ENCODE assay signal across 15 mouse cellular contexts in genomic region chr8:93048510-93049416, GRCm38 (mm10). TPM values are rescaled to one million over a fixed set of nuclear protein-coding genes. Genes with fewer than 3 reads are reported as not detected.
DNase-seq lines count a peak whose midpoint lies in the region; ATAC-seq lines count a peak whose summit lies in the region.
"Had no signal": no experiment of that assay in that cellular context is flagged by ENCODE, and none has a peak within 500 bp of the region (broad histone marks: within the 10 kb centered on the region; RNA-seq: fewer than 3 reads in every experiment).

No protein-coding gene starts in this region.

- H3K36me3 ChIP-seq in kidney, embryonic 14.5 days (ENCODE audit: control insufficient read depth, insufficient read depth, low read length): no peaks in the 10 kb centered on the region
- H3K36me3 ChIP-seq: embryonic facial prominence, embryonic 12.5 days; kidney, embryonic 15.5 days had no signal

- WGBS in kidney, embryonic 14.5 days: 59% methylated on average over 4 of the region's 4 CpGs

- peak; percentile 25 for DNase-seq in gastrocnemius, adult 18-20 months (ENCODE audit: low spot score)
- no peak for DNase-seq in gastrocnemius, adult 8-10 months (ENCODE audit: low spot score in 2 of 2)
- DNase-seq in kidney, postnatal 10 days: peak; percentile 7
- DNase-seq in right cerebral cortex, postnatal 10 days (ENCODE audit: low spot score in 2 of 2): peak; percentile 31 to 56
- no peak for DNase-seq in right cerebral cortex, postnatal 14 days
- DNase-seq in urinary bladder, postnatal 14 days (ENCODE audit: low spot score): no peak
- no peak for DNase-seq in adrenal gland, adult 8-10 months
- DNase-seq: adrenal gland, postnatal 25 days; cerebellum, adult 11 months had no signal

- no peak overlapping the region for H3K27ac ChIP-seq in kidney, embryonic 14.5 days (ENCODE audit: low read depth, low read length)
- H3K27ac ChIP-seq: embryonic facial prominence, embryonic 12.5 days; kidney, embryonic 15.5 days had no signal

- H3K27me3 ChIP-seq in kidney, embryonic 14.5 days (ENCODE audit: control insufficient read depth, insufficient read depth, low read length): no peaks in the 10 kb centered on the region
- H3K27me3 ChIP-seq: embryonic facial prominence, embryonic 12.5 days; kidney, embryonic 15.5 days had no signal

- no peaks in the 10 kb centered on the region for H3K9me3 ChIP-seq in kidney, embryonic 14.5 days (ENCODE audit: control insufficient read depth, low read length)
- H3K9me3 ChIP-seq: embryonic facial prominence, embryonic 12.5 days; kidney, embryonic 15.5 days had no signal

- no peak overlapping the region for H3K4me2 ChIP-seq in kidney, embryonic 14.5 days (replicated peaks; ENCODE audit: low read depth, low read length)
- H3K4me2 ChIP-seq: embryonic facial prominence, embryonic 12.5 days; kidney, embryonic 15.5 days had no signal

- no peak overlapping the region for H3K4me3 ChIP-seq in kidney, embryonic 14.5 days (ENCODE audit: low read length)
- H3K4me3 ChIP-seq: embryonic facial prominence, embryonic 12.5 days; kidney, embryonic 15.5 days had no signal

- H3K9ac ChIP-seq in kidney, embryonic 14.5 days (ENCODE audit: low read depth, low read length): no peak overlapping the region
- H3K9ac ChIP-seq: embryonic facial prominence, embryonic 12.5 days; kidney, embryonic 15.5 days had no signal

- no peak for ATAC-seq in kidney, embryonic 14.5 days (ENCODE audit: low FRiP score, low TSS enrichment)
- ATAC-seq: CD4-positive, CD25-positive, alpha-beta regulatory T cell, adult 4 months had no signal

- no peaks in the 10 kb centered on the region for H3K4me1 ChIP-seq in kidney, embryonic 14.5 days (ENCODE audit: control insufficient read depth, insufficient read depth, low read length)
- H3K4me1 ChIP-seq: kidney, embryonic 15.5 days had no signal

RNA-seq across cellular contexts. Expression of gene Ces1a, which starts 0.8 kb away (rescaled TPM):
- not detected for total RNA-seq in gastrocnemius, adult 18-20 months (2021)
- total RNA-seq in gastrocnemius, adult 8-10 months (2022): not detected
- polyA plus RNA-seq in kidney, embryonic 14.5 days (2014; fragmentation: Nextera tagmentation; extraction: Ambion mirVana): not detected in 2 replicates
- not detected for total RNA-seq in adrenal gland, adult 8-10 months (2022)
- total RNA-seq: adrenal gland, postnatal 25 days; heart, postnatal 14 days had no signal
- polyA plus RNA-seq: CD4-positive, CD25-positive, alpha-beta regulatory T cell, adult 4 months; embryonic facial prominence, embryonic 12.5 days; kidney, embryonic 15.5 days had no signal

RNA-seq across cellular contexts. Expression of gene Ces1b, which starts 31.1 kb away (rescaled TPM):
- under 1 TPM in 1 of 2 experiments, not detected in 1; 0.12 TPM for total RNA-seq in gastrocnemius, adult 18-20 months (2021)
- not detected for total RNA-seq in gastrocnemius, adult 8-10 months (2022)
- polyA plus RNA-seq in kidney, embryonic 14.5 days (2014; fragmentation: Nextera tagmentation; extraction: Ambion mirVana): not detected in 2 replicates
- total RNA-seq in adrenal gland, adult 8-10 months (2022): not detected
- total RNA-seq: adrenal gland, postnatal 25 days; heart, postnatal 14 days; left cerebral cortex, adult 8-10 months had no signal
- polyA plus RNA-seq: CD4-positive, CD25-positive, alpha-beta regulatory T cell, adult 4 months; embryonic facial prominence, embryonic 12.5 days; kidney, embryonic 15.5 days had no signal

Comparison
In these comparisons a context has a peak if more than half of its experiments do, and no peak if none do; other contexts are left out.
1. DNase-seq: peak in gastrocnemius, adult 18-20 months (single experiment), kidney, postnatal 10 days (single experiment) and right cerebral cortex, postnatal 10 days (2 of 2); none in gastrocnemius, adult 8-10 months (0 of 2), right cerebral cortex, postnatal 14 days (single experiment), urinary bladder, postnatal 14 days (single experiment) and adrenal gland, adult 8-10 months (single experiment).